Mouse (Mus musculus): Measurements from ENCODE around the gene 1810024B03Rik. TPM values are rescaled to one million over a fixed set of nuclear protein-coding genes. Genes with fewer than 3 reads are reported as not detected.

Gene 1810024B03Rik
- total RNA-seq, 1 experiment = 1.8 TPM

DNA sequence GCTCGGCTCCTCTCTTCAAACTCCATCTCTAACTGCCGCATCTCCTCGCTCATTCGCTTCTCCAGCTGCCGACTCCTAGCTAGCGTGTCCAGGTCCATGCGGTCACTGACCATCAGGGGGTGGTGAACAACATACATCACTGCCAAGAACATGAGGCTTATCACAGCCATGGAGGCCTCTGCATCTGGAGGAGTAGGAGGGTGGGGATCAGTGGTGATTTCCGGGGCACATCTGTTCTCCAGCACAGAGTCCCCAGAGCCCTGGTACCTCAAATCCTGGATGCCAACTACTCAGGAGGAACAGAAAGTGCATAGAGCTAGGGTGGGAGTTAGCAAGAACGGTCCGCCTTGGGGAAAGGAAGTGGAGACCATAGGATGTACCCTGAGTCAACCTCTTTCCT is 66.0 kb downstream of the 1810024B03Rik start:
- Histone ChIP-seq H3K36me3 (ENCODE audit: control insufficient read depth, insufficient read depth, low read length, poor library complexity, severe bottlenecking) (peaks cover 12% of the 10 kb centered on the region), H3K9ac (ENCODE audit: insufficient read depth, low read depth, low read length, poor library complexity, severe bottlenecking) (0 out of 2 replicates have a peak overlapping the region, but pooled peaks have one; percentile 7)

DNA sequence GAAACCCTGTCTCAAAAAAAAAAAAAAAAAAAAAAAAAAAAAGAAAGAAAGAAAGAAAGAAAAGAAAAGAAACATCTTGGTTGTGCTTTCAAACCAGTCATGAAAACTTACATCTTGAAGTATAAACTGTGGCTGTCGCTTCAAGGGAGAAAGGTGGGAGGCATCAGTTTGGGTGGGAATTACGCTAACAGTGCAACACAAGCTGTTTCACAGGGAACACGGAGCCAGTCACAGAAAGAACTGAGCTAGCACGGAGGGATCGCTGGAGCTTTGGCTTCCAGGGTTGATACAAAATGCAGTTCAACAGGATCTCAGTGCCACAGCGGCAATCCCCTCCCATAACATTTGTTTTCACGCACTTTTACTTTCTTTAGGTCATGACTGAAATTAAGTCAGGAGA is 68.1 kb downstream of the 1810024B03Rik start:
- Histone ChIP-seq H3K4me3 (ENCODE audit: insufficient read depth in 1 of 2, low read depth in 1 of 2, low read length in 2 of 2, poor library complexity in 1 of 2, severe bottlenecking in 1 of 2) (no peak overlapping the region), H3K9me3 (ENCODE audit: control insufficient read depth, insufficient read depth, low read depth, low read length) (no peaks in the 10 kb centered on the region), H3K9ac (ENCODE audit: insufficient read depth, low read depth, low read length, poor library complexity, severe bottlenecking) (no peak overlapping the region), H3K4me1 (ENCODE audit: control insufficient read depth in 2 of 2, insufficient read depth in 2 of 2, low read length in 2 of 2, poor library complexity in 1 of 2) (peaks cover 0 to 18% of the 10 kb centered on the region in 2 experiments; a peak in 2 of 4 replicates), H3K36me3 (ENCODE audit: control insufficient read depth, insufficient read depth, low read length, poor library complexity, severe bottlenecking) (peaks cover 12% of the 10 kb centered on the region), H3K27ac (ENCODE audit: insufficient read depth, low read depth, low read length, poor library complexity, severe bottlenecking) (no peak overlapping the region)
- no peak for TF ChIP-seq HCFC1 (IDR thresholded peaks at IDR 0.05; ENCODE audit: borderline replicate concordance, insufficient read depth, low read length)
- in situ Hi-C loops (cut with MboI; ENCODE audit: low sequenced_read_pairs in 2 of 2, unreplicated experiment in 2 of 2) = no loop called here
- DNase-seq (ENCODE audit: low read depth, low spot score) = no peak

More for the DNA sequence above, 66.0 kb downstream of the 1810024B03Rik start:
- Histone ChIP-seq H3K9me3 (ENCODE audit: control insufficient read depth, insufficient read depth, low read depth, low read length) (no peaks in the 10 kb centered on the region), H3K4me3 (ENCODE audit: insufficient read depth in 1 of 2, low read depth in 1 of 2, low read length in 2 of 2, poor library complexity in 1 of 2, severe bottlenecking in 1 of 2) (peak overlapping the region in 1 of 2 experiments; percentile 89; a peak in 1 of 4 replicates), H3K27ac (ENCODE audit: insufficient read depth, low read depth, low read length, poor library complexity, severe bottlenecking) (no peak overlapping the region), H3K4me1 (ENCODE audit: control insufficient read depth in 2 of 2, insufficient read depth in 2 of 2, low read length in 2 of 2, poor library complexity in 1 of 2) (peaks cover 0 to 13% of the 10 kb centered on the region in 2 experiments; a peak in 2 of 4 replicates)
- DNase-seq (ENCODE audit: low read depth, low spot score) = no peak
- in situ Hi-C loops (cut with MboI; ENCODE audit: low sequenced_read_pairs in 2 of 2, unreplicated experiment in 2 of 2) = no loop called here
- no peak for TF ChIP-seq CHD2 (IDR thresholded peaks at IDR 0.05; ENCODE audit: low read depth, low read length)
- TF ChIP-seq HCFC1 (IDR thresholded peaks at IDR 0.05; ENCODE audit: borderline replicate concordance, insufficient read depth, low read length) = no peak
- TF ChIP-seq ZNF384 (IDR thresholded peaks at IDR 0.05; ENCODE audit: low read depth, low read length) = no peak
- no peak for TF ChIP-seq MAFK (IDR thresholded peaks at IDR 0.05; ENCODE audit: insufficient read depth, low read depth, low read length)
- TF ChIP-seq ZC3H11A (IDR thresholded peaks at IDR 0.05; ENCODE audit: borderline replicate concordance, low read depth, low read length) = no peak

DNA sequence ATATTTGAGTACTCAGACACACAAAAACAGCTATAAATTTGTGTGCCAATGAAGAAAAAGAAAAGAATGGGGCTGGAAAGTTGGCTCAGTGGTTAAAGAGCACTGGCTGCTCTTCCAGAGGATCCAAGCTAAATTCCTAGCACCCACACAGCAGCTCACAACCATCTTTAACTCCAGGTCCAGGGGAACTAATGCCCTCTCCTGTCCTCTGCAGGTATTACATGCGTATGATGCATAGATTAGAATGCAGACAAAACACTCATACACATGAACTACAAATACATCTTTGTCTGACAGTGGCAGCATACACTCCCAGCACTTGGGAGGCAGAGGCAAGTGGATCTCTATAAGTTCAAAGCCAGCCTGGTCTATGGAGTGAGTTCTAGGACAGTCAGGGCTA is 68.5 kb downstream of the 1810024B03Rik start:
- Histone ChIP-seq H3K9me3 (ENCODE audit: control insufficient read depth, insufficient read depth, low read depth, low read length) (no peaks in the 10 kb centered on the region), H3K36me3 (ENCODE audit: control insufficient read depth, insufficient read depth, low read length, poor library complexity, severe bottlenecking) (peaks cover 12% of the 10 kb centered on the region), H3K27ac (ENCODE audit: insufficient read depth, low read depth, low read length, poor library complexity, severe bottlenecking) (no peak overlapping the region), H3K9ac (ENCODE audit: insufficient read depth, low read depth, low read length, poor library complexity, severe bottlenecking) (no peak overlapping the region), H3K4me3 (ENCODE audit: insufficient read depth in 1 of 2, low read depth in 1 of 2, low read length in 2 of 2, poor library complexity in 1 of 2, severe bottlenecking in 1 of 2) (no peak overlapping the region), H3K4me1 (ENCODE audit: control insufficient read depth in 2 of 2, insufficient read depth in 2 of 2, low read length in 2 of 2, poor library complexity in 1 of 2) (peaks cover 0 to 18% of the 10 kb centered on the region in 2 experiments; a peak in 2 of 4 replicates)
- in situ Hi-C loops (cut with MboI; ENCODE audit: low sequenced_read_pairs in 2 of 2, unreplicated experiment in 2 of 2) = no loop called here
- DNase-seq (ENCODE audit: low read depth, low spot score) = no peak
- TF ChIP-seq CHD2 (IDR thresholded peaks at IDR 0.05; ENCODE audit: low read depth, low read length) (no peak), MAFK (IDR thresholded peaks at IDR 0.05; ENCODE audit: insufficient read depth, low read depth, low read length) (no peak), HCFC1 (IDR thresholded peaks at IDR 0.05; ENCODE audit: borderline replicate concordance, insufficient read depth, low read length) (no peak), ZC3H11A (IDR thresholded peaks at IDR 0.05; ENCODE audit: borderline replicate concordance, low read depth, low read length) (no peak), ZNF384 (IDR thresholded peaks at IDR 0.05; ENCODE audit: low read depth, low read length) (no peak)

DNA sequence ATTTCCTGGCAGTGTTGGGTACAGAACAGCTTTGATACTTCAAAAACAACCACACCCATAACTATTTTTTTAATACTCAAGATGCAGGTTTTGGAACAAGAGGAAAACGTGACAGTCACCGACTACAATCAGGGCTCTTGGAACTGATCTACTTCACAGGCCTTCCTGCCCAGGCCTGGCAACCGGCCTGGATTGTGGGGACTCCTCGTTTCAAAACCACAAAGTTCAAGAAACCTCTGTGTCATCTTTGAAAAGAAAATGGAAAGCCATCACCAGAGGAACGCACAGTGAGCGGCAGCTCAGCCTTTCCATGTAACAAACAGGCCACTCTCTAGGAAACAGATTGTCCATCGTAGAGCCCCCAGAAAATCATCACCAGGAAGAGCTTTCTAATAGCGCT is 69.0 kb downstream of the 1810024B03Rik start:
- in situ Hi-C loops (cut with MboI; ENCODE audit: low sequenced_read_pairs in 2 of 2, unreplicated experiment in 2 of 2) = no loop called here
- TF ChIP-seq MAFK (IDR thresholded peaks at IDR 0.05; ENCODE audit: insufficient read depth, low read depth, low read length) = no peak
- TF ChIP-seq ZNF384 (IDR thresholded peaks at IDR 0.05; ENCODE audit: low read depth, low read length) = no peak
- no peak for TF ChIP-seq CHD2 (IDR thresholded peaks at IDR 0.05; ENCODE audit: low read depth, low read length)
- TF ChIP-seq ZC3H11A (IDR thresholded peaks at IDR 0.05; ENCODE audit: borderline replicate concordance, low read depth, low read length) = no peak
- TF ChIP-seq HCFC1 (IDR thresholded peaks at IDR 0.05; ENCODE audit: borderline replicate concordance, insufficient read depth, low read length) = no peak
- Histone ChIP-seq H3K27ac (ENCODE audit: insufficient read depth, low read depth, low read length, poor library complexity, severe bottlenecking) (no peak overlapping the region), H3K4me1 (ENCODE audit: control insufficient read depth in 2 of 2, insufficient read depth in 2 of 2, low read length in 2 of 2, poor library complexity in 1 of 2) (peaks cover 0 to 18% of the 10 kb centered on the region in 2 experiments; a peak in 2 of 4 replicates), H3K36me3 (ENCODE audit: control insufficient read depth, insufficient read depth, low read length, poor library complexity, severe bottlenecking) (peaks cover 12% of the 10 kb centered on the region), H3K9ac (ENCODE audit: insufficient read depth, low read depth, low read length, poor library complexity, severe bottlenecking) (no peak overlapping the region), H3K4me3 (ENCODE audit: insufficient read depth in 1 of 2, low read depth in 1 of 2, low read length in 2 of 2, poor library complexity in 1 of 2, severe bottlenecking in 1 of 2) (no peak overlapping the region), H3K9me3 (ENCODE audit: control insufficient read depth, insufficient read depth, low read depth, low read length) (no peaks in the 10 kb centered on the region)
- DNase-seq (ENCODE audit: low read depth, low spot score) = no peak

DNA sequence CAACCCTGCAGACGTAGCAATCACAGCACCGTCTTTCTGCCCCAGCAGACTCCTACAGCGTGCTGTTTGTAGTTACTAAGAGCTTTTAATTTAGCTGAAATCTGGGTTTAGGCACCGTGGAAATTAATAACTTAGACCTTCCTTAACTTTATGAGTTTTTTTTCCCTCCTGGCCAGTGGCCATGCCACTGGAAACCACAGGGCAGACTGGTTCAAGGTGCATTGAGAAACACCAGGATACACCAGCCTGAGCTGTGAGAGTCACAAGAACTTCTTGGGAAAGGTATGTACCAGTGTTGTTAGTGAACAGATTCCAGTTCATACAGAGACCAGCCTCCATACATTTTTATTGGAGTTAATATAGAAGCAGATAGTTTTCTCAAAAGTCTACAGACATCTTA is 69.6 kb downstream of the 1810024B03Rik start:
- Histone ChIP-seq H3K9me3 (ENCODE audit: control insufficient read depth, insufficient read depth, low read depth, low read length) (no peaks in the 10 kb centered on the region), H3K4me1 (ENCODE audit: control insufficient read depth in 2 of 2, insufficient read depth in 2 of 2, low read length in 2 of 2, poor library complexity in 1 of 2) (peaks cover 0 to 17% of the 10 kb centered on the region in 2 experiments; a peak in 2 of 4 replicates), H3K9ac (ENCODE audit: insufficient read depth, low read depth, low read length, poor library complexity, severe bottlenecking) (no peak overlapping the region), H3K36me3 (ENCODE audit: control insufficient read depth, insufficient read depth, low read length, poor library complexity, severe bottlenecking) (peaks cover 12% of the 10 kb centered on the region), H3K27ac (ENCODE audit: insufficient read depth, low read depth, low read length, poor library complexity, severe bottlenecking) (no peak overlapping the region), H3K4me3 (ENCODE audit: insufficient read depth in 1 of 2, low read depth in 1 of 2, low read length in 2 of 2, poor library complexity in 1 of 2, severe bottlenecking in 1 of 2) (no peak overlapping the region)
- TF ChIP-seq ZC3H11A (IDR thresholded peaks at IDR 0.05; ENCODE audit: borderline replicate concordance, low read depth, low read length) = no peak
- no peak for DNase-seq (ENCODE audit: low read depth, low spot score)
- in situ Hi-C loops (cut with MboI; ENCODE audit: low sequenced_read_pairs in 2 of 2, unreplicated experiment in 2 of 2) = no loop called here

Data from ES-E14 (cell line).